Mouse (Mus musculus) limb, embryonic 10.5 days (tissue): ENCODE results near the gene Slc6a13. TPM values are rescaled to one million over a fixed set of nuclear protein-coding genes. Genes with fewer than 3 reads are reported as not detected.
A peak's percentile ranks its signal among the peaks of the same experiment; 100 is the strongest.

Source experiments
- DNase-seq: peaks from one replicate; pipeline ENCODE4 v3.0.0-alpha.2; 2017; ENCODE audit warnings: low spot score
- H3K27ac ChIP-seq: fragments of 300-500 bp; sonication (generic); 2 replicates; pipeline ENCODE4 v1.5.1; 2016; ENCODE audit warnings: mild to moderate bottlenecking
- H3K27me3 ChIP-seq: fragments of 300-500 bp; sonication (generic); 2 replicates; pipeline ENCODE4 v1.6.1; 2016; ENCODE audit warnings: low read depth, mild to moderate bottlenecking; ENCODE audit not compliant: poor library complexity, severe bottlenecking
- H3K36me3 ChIP-seq: fragments of 300-500 bp; sonication (generic); 2 replicates; pipeline ENCODE4 v1.6.1; 2016; ENCODE audit warnings: mild to moderate bottlenecking, moderate library complexity
- H3K4me1 ChIP-seq: fragments of 300-500 bp; sonication (generic); 2 replicates; pipeline ENCODE4 v1.6.1; 2016
- H3K4me3 ChIP-seq: fragments of 300-500 bp; sonication (generic); 2 replicates; pipeline ENCODE4 v1.5.1; 2016; ENCODE audit warnings: mild to moderate bottlenecking, moderate library complexity
- H3K9me3 ChIP-seq: fragments of 300-500 bp; sonication (generic); replicated peaks from 2 replicates; pipeline ENCODE4 v1.6.1; 2016; ENCODE audit warnings: mild to moderate bottlenecking
- WGBS: fragments of 180-500 bp; shearing (Covaris S2); methylation state at CpG from one replicate; pipeline ENCODE4 v1.1.7; 2016; 5-methylcytosine and 5-hydroxymethylcytosine counted together
- polyA plus RNA-seq: library from polyadenylated mRNA; unstranded; fragments of >200 nt; fragmentation: Nextera tagmentation; extraction: Ambion mirVana; gene quantifications from 2 replicates; pipeline ENCODE4 v1.2.1, GENCODE M21; 2016

The Slc6a13 gene
- polyA plus RNA-seq, 1 experiment from 2014 or later: 1.7 TPM

GRCm38 (mm10) chr6:121300504-121300903 is 477 bp downstream of the Slc6a13 start:
- Histone ChIP-seq H3K27me3 (no peaks in the 10 kb centered on the region), H3K36me3 (no peaks in the 10 kb centered on the region), H3K4me1 (peaks cover 14% of the 10 kb centered on the region), H3K27ac (no peak overlapping the region), H3K4me3 (0 out of 2 replicates have a peak overlapping the region, but pooled peaks have one; percentile 16), H3K9me3 (no peaks in the 10 kb centered on the region)
- no peak for DNase-seq
- WGBS: 47% methylated on average over 9 of the region's 9 CpGs

GRCm38 (mm10) chr6:121303466-121304220 is 3.6 kb downstream of the Slc6a13 start:
- Histone ChIP-seq H3K4me1 (peaks cover 14% of the 10 kb centered on the region), H3K27ac (no peak overlapping the region), H3K9me3 (no peaks in the 10 kb centered on the region), H3K4me3 (no peak overlapping the region), H3K27me3 (no peaks in the 10 kb centered on the region), H3K36me3 (no peaks in the 10 kb centered on the region)
- DNase-seq: no peak
- WGBS: 77% methylated on average over 10 of the region's 10 CpGs

DNA sequence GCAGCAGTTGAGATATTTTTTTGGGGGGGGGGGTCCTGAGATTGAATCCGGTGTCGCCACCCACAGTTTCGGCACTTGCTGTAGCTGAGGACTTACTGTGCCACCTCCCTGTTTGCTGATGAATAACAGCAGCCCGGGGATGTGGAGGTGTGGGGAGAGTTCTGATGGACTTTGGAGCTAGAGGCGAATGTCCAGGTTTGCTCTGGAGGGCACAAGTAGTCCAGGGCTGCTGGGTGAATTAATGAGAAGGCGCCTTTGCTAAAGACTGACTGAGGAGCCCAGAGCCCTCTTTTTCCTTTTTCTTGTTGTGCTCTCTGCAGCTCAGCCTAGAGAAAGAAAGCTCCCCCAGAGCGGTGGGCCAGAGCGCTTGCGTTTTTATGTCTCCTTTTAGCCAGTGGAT is 4.6 kb downstream of the Slc6a13 start:
- no peak overlapping the region for H3K4me3 ChIP-seq
- no peaks in the 10 kb centered on the region for H3K9me3 ChIP-seq
- no peaks in the 10 kb centered on the region for H3K27me3 ChIP-seq
- H3K27ac ChIP-seq: no peak overlapping the region
- 85% methylated on average over 9 of the region's 9 CpGs for WGBS
- H3K4me1 ChIP-seq: peaks cover 13% of the 10 kb centered on the region
- DNase-seq: no peak
- no peaks in the 10 kb centered on the region for H3K36me3 ChIP-seq

DNA sequence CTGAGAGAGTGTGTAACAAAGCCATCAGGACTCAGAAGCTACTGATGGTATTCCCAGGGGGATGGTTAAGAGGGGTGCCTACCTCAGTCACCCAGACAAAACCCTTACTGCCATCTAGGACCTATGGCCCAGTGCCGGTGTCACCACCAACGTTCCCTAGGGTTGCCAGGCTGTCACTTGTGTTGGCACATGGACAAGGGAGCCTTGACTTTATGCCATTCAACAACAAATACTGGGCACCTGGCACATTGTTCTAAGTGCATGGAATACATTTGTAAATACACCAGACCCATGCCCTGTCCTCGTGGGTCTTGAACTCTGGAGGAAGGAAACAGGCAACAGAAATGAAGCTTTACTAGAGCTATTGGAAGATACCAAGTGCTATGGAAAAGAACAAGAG is 5.5 kb downstream of the Slc6a13 start:
- Histone ChIP-seq H3K36me3 (no peaks in the 10 kb centered on the region), H3K4me1 (peaks cover 3% of the 10 kb centered on the region), H3K9me3 (no peaks in the 10 kb centered on the region), H3K27me3 (no peaks in the 10 kb centered on the region), H3K27ac (no peak overlapping the region), H3K4me3 (no peak overlapping the region)
- 94% methylated on average over 3 of the region's 3 CpGs for WGBS
- no peak for DNase-seq

DNA sequence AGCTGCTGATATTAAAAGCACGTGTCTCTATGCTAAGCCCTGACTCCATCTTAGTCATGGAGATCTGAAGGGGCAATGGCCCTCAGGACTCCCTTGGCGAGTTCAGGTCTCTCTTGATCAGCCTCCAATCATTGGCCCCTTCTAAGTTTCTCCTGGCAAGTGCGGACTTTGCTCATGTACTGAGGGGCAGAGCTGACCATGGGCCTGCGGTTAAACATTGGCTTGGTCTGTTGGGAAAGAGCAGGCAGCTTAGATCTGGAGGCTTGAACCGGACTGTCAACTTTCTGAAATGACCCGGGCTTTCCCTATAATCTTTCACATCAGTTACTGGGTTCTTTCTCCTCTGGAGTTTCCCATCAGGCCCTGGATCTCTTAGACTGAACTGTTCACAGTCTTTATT is 11.0 kb downstream of the Slc6a13 start:
- H3K36me3 ChIP-seq: no peaks in the 10 kb centered on the region
- no peaks in the 10 kb centered on the region for H3K4me1 ChIP-seq
- H3K9me3 ChIP-seq: no peaks in the 10 kb centered on the region
- no peak for DNase-seq
- no peak overlapping the region for H3K4me3 ChIP-seq
- H3K27me3 ChIP-seq: no peaks in the 10 kb centered on the region
- no peak overlapping the region for H3K27ac ChIP-seq
- WGBS: 91% methylated on average over 6 of the region's 6 CpGs

GRCm38 (mm10) chr6:121319099-121319498 is 19.1 kb downstream of the Slc6a13 start:
- DNase-seq: no peak
- Histone ChIP-seq H3K4me1 (no peaks in the 10 kb centered on the region), H3K27me3 (no peaks in the 10 kb centered on the region), H3K36me3 (no peaks in the 10 kb centered on the region), H3K4me3 (no peak overlapping the region), H3K27ac (no peak overlapping the region), H3K9me3 (no peaks in the 10 kb centered on the region)
- 72% methylated on average over 6 of the region's 6 CpGs for WGBS

- DNase-seq: no peak
- WGBS: 82% methylated on average over 9 of the region's 9 CpGs
- Histone ChIP-seq H3K27me3 (no peaks in the 10 kb centered on the region), H3K4me1 (peaks cover 17% of the 10 kb centered on the region), H3K4me3 (no peak overlapping the region), H3K9me3 (no peaks in the 10 kb centered on the region), H3K36me3 (no peaks in the 10 kb centered on the region), H3K27ac (no peak overlapping the region)
Observed at GRCm38 (mm10) chr6:121322381-121323110, 22.5 kb downstream of the Slc6a13 start.

- WGBS: 93% methylated on average over 3 of the region's 3 CpGs
- H3K9me3 ChIP-seq: no peaks in the 10 kb centered on the region
Observed at GRCm38 (mm10) chr6:121325298-121325697, 25.3 kb downstream of the Slc6a13 start.

GRCm38 (mm10) chr6:121325740-121326139 is 25.7 kb downstream of the Slc6a13 start:
- WGBS: 80% methylated on average over 9 of the region's 9 CpGs
- Histone ChIP-seq H3K27me3 (0 out of 2 replicates have a peak, but pooled peaks cover 3% of the 10 kb centered on the region), H3K9me3 (no peaks in the 10 kb centered on the region), H3K4me3 (no peak overlapping the region), H3K36me3 (no peaks in the 10 kb centered on the region), H3K4me1 (peaks cover 38% of the 10 kb centered on the region), H3K27ac (no peak overlapping the region)
- no peak for DNase-seq

More at GRCm38 (mm10) chr6:121325298-121325697, 25.3 kb downstream of the Slc6a13 start:
- Histone ChIP-seq H3K27ac (0 out of 2 replicates have a peak overlapping the region, but pooled peaks have one; percentile 8), H3K27me3 (0 out of 2 replicates have a peak, but pooled peaks cover 3% of the 10 kb centered on the region), H3K4me1 (peaks cover 36% of the 10 kb centered on the region), H3K4me3 (no peak overlapping the region), H3K36me3 (no peaks in the 10 kb centered on the region)
- no peak for DNase-seq

DNA sequence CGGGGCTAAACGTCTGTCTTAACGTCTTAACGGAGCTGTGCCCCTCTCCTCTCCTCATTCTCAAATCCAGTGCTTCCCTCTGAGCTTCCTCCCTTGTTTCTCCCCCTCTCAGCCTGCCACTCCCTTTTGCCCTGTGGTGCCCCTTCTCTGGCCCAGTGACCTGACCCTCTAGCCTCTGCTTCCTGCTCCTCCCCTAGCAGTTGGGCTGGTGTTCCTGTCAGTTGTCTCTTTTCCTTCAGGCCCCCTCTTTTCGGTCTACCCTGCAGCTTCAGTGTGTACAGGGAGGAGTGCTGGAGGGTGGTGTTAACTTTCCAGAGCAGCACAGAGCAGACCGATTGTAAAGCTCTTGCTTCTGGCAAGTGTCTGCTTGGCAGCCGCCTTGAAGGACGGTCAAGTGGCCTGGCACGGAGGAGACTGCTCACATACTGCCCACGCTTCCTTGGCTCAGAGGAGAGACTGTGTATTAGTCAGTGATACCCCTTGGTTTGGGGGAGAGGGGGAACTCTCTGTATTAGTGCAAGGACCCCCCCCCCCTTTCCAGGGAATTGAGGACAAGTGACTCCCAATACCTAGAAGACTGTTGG is 26.6 kb downstream of the Slc6a13 start:
- Histone ChIP-seq H3K4me3 (no peak overlapping the region), H3K9me3 (no peaks in the 10 kb centered on the region), H3K36me3 (no peaks in the 10 kb centered on the region), H3K27me3 (0 out of 2 replicates have a peak, but pooled peaks cover 3% of the 10 kb centered on the region), H3K4me1 (peaks cover 38% of the 10 kb centered on the region), H3K27ac (0 out of 2 replicates have a peak overlapping the region, but pooled peaks have one; percentile 42)
- WGBS: 38% methylated on average over 10 of the region's 10 CpGs
- DNase-seq: no peak

GRCm38 (mm10) chr6:121328417-121328884 is 28.4 kb downstream of the Slc6a13 start:
- peaks cover 38% of the 10 kb centered on the region for H3K4me1 ChIP-seq
- 67% methylated on average over 9 of the region's 9 CpGs for WGBS
- no peak overlapping the region for H3K4me3 ChIP-seq
- H3K9me3 ChIP-seq: no peaks in the 10 kb centered on the region
- H3K27ac ChIP-seq: no peak overlapping the region; the same call in 1 of the 2 replicates
- H3K27me3 ChIP-seq: 0 out of 2 replicates have a peak, but pooled peaks cover 3% of the 10 kb centered on the region
- H3K36me3 ChIP-seq: no peaks in the 10 kb centered on the region
- DNase-seq: no peak

DNA sequence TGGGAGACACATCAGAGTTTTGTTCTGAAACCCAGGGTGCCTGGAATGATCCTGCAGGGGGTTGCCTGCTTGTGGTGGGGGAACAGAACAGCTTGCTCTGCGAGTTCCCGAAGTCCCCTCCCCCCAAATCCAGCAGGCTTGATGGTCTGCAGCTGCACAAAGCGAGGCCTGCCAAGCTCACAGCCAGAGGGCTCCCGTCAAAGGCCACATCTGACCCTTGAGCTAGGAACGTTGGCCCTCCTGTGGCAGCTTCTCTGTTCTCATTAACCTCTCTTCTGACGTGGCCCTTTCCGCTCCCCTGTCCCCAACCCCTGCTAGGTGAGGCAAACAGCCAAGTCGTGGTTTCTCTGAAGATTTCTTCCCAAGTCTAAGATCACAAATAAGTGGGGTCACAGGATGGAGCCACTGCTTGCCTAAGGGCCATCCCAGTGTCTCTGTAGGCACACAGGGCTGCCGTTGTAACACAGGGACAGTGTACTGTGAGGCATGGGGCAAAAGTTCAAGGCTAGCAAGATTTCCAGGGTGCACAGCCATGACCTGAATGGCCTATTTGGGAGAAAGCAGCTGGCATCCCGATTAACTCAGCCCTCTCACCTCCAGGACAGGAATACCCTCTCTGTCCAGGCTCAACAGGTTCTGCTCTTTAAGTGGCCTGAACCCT is 30.0 kb downstream of the Slc6a13 start:
- H3K27ac ChIP-seq: peak overlapping the region; percentile 70
- DNase-seq: peak; percentile 62
- no peak overlapping the region for H3K4me3 ChIP-seq
- no peaks in the 10 kb centered on the region for H3K36me3 ChIP-seq
- H3K4me1 ChIP-seq: peaks cover 38% of the 10 kb centered on the region
- H3K9me3 ChIP-seq: no peaks in the 10 kb centered on the region
- H3K27me3 ChIP-seq: 0 out of 2 replicates have a peak, but pooled peaks cover 3% of the 10 kb centered on the region
- 15% methylated on average over 10 of the region's 10 CpGs for WGBS
